Mouse (Mus musculus) testis, postnatal 14 days (tissue): Measurements from ENCODE around the gene Med20.
"Not testable (repeated sequence)": the region's sequence is repeated elsewhere in the genome, so short reads cannot be mapped to it uniquely, and the experiment has no call there.

Experiments
- DNase-seq: peaks from one replicate; pipeline ENCODE4 v3.0.0; 2021; ENCODE audit warnings: low spot score

Gene Med20

GRCm38 (mm10) chr17:47596839-47597164 is 14.6 kb upstream of the Med20 start:
- DNase-seq: no peak

- DNase-seq: no peak
Observed at GRCm38 (mm10) chr17:47597261-47597660, 14.1 kb upstream of the Med20 start.

- DNase-seq: no peak
Observed at GRCm38 (mm10) chr17:47597838-47598579, 13.4 kb upstream of the Med20 start.

- not testable (repeated sequence) for DNase-seq
Observed at GRCm38 (mm10) chr17:47598580-47599304, 12.6 kb upstream of the Med20 start.

- DNase-seq: no peak
Observed at GRCm38 (mm10) chr17:47599511-47600297, 11.7 kb upstream of the Med20 start.

- DNase-seq: no peak
Observed at GRCm38 (mm10) chr17:47600601-47601388, 10.6 kb upstream of the Med20 start.

- no peak for DNase-seq
Observed at GRCm38 (mm10) chr17:47601389-47601755, 10.0 kb upstream of the Med20 start.

GRCm38 (mm10) chr17:47602289-47602688 is 9.1 kb upstream of the Med20 start:
- no peak for DNase-seq

GRCm38 (mm10) chr17:47606220-47606619 is 5.2 kb upstream of the Med20 start:
- no peak for DNase-seq

- no peak for DNase-seq
Observed at GRCm38 (mm10) chr17:47609182-47609581, 2.2 kb upstream of the Med20 start.

- no peak for DNase-seq
Observed at GRCm38 (mm10) chr17:47611661-47611982, 240 bp downstream of the Med20 start.

GRCm38 (mm10) chr17:47614018-47614417 is 2.6 kb downstream of the Med20 start:
- DNase-seq: no peak

GRCm38 (mm10) chr17:47616119-47616518 is 4.7 kb downstream of the Med20 start:
- DNase-seq: no peak

GRCm38 (mm10) chr17:47616652-47617051 is 5.3 kb downstream of the Med20 start:
- DNase-seq: no peak

GRCm38 (mm10) chr17:47617605-47618307 is 6.4 kb downstream of the Med20 start:
- no peak for DNase-seq

GRCm38 (mm10) chr17:47618556-47619311 is 7.4 kb downstream of the Med20 start:
- no peak for DNase-seq

- no peak for DNase-seq
Observed at GRCm38 (mm10) chr17:47622912-47623554, 11.7 kb downstream of the Med20 start.

- DNase-seq: not testable (repeated sequence)
Observed at GRCm38 (mm10) chr17:47624572-47624971, 13.2 kb downstream of the Med20 start.

GRCm38 (mm10) chr17:47625088-47625487 is 13.7 kb downstream of the Med20 start:
- no peak for DNase-seq

- no peak for DNase-seq
Observed at GRCm38 (mm10) chr17:47626031-47626430, 14.6 kb downstream of the Med20 start.
